Mouse (Mus musculus) kidney, adult 2 months (tissue): ENCODE results near the gene Prkg2.

Experiments used
- CTCF ChIP-seq: fragments of 200-500 bp; conservative IDR thresholded peaks from 2 replicates; pipeline ENCODE4 v1.5.1; 2011; ENCODE audit warnings: low read depth, mild to moderate bottlenecking, control low read depth, low read length, moderate library complexity, mixed read lengths; ENCODE audit not compliant: insufficient read depth, insufficient read length
- POLR2A ChIP-seq: fragments of 200-500 bp; IDR thresholded peaks from one replicate; pipeline ENCODE4 v1.6.1; 2011; ENCODE audit warnings: low read depth, low read length, control low read depth

- TF ChIP-seq CTCF (no peak), POLR2A (no peak)
These were observed 114.2 kb downstream of the Prkg2 start for GRCm38 (mm10) chr5:98922921-98923320.
